Mouse (Mus musculus): Measurements from ENCODE around the gene Klf3. TPM values are rescaled to one million over a fixed set of nuclear protein-coding genes. Genes with fewer than 3 reads are reported as not detected.
"Not testable (repeated sequence)": the region's sequence is repeated elsewhere in the genome, so short reads cannot be mapped to it uniquely, and the experiment has no call there.

The Klf3 gene
- polyA plus RNA-seq, 1 experiment from 2014 or later = 66.9 TPM

DNA sequence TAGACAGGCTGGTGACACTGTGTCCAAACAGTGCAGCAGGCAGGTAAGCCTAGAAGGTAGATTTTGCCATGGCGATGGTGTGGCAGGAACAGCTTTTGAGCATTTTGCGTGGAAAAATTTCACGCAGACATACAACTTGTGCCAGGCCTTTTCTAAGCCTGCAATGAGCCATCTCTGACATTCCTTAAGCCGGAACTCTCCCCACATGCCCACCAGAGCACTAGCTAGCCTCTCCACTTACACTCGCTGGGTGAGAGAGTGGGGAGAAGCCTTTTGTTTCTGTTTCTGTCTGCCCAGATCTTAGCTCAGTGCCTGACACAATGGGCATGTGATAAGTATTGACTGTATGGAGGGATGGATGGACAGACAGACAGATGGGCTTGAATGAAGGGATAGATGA is 64.4 kb downstream of the Klf3 start:
- DNase-seq (ENCODE audit: low spot score) (no peak), ATAC-seq (replicated peaks; ENCODE audit: low FRiP score) (no peak)
- no peak overlapping the region for H3K27ac ChIP-seq (ENCODE audit: low read depth, low read length)
- no peaks in the 10 kb centered on the region for H3K27me3 ChIP-seq (replicated peaks; ENCODE audit: control insufficient read depth, insufficient read depth, low read length)
- H3K36me3 ChIP-seq (ENCODE audit: control insufficient read depth, insufficient read depth, low read length) = no peaks in the 10 kb centered on the region
- H3K4me2 ChIP-seq = no peak overlapping the region
- no peaks in the 10 kb centered on the region for H3K9me3 ChIP-seq (ENCODE audit: control insufficient read depth, low read length)
- WGBS = 84% methylated on average over 5 of the region's 5 CpGs
- peaks cover 11% of the 10 kb centered on the region for H3K4me1 ChIP-seq (replicated peaks; ENCODE audit: control insufficient read depth, insufficient read depth, low read length)
- no peak overlapping the region for H3K4me3 ChIP-seq (ENCODE audit: low read depth, low read length)
- H3K9ac ChIP-seq (ENCODE audit: low read depth, low read length) = no peak overlapping the region

DNA sequence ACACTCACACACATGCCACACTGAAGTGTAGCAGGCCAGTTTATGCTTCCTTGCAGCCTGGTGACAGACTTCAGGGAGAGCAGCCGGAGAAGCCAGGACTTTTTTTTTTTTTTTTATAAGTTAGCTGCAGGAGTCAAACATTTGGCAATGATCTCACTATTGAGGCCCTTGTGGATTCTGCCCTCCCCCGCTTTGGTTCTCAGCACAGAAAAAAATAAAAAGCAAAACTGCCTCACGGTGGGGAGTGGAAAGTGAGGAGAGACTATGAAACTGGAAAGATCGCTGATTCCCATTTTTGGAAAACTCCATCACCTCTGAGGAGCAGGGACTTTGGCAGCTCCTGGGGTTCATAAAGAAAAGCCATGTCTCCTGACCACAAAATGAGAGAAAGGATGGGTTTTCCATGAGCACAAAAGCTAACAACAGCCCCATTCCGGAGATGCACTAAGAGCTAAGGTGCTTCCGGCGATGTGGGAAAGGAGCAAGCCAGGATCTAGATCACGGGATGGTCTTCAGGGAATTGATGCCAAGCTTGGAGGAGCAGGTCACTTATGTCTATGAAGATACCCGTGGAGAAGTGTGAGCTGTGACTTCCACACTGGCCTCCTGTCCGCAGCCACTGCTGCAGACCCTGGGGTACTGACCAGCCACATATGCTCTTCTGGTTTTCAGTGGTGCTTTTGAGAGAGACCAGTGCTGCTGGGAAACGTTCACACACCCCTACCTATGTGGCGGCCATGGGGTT is 73.1 kb downstream of the Klf3 start:
- 78% methylated on average over 12 of the region's 12 CpGs for WGBS
- DNase-seq (ENCODE audit: low spot score) (no peak), ATAC-seq (replicated peaks; ENCODE audit: low FRiP score) (no peak)
- Histone ChIP-seq H3K27ac (ENCODE audit: low read depth, low read length) (no peak overlapping the region), H3K4me2 (no peak overlapping the region), H3K4me3 (ENCODE audit: low read depth, low read length) (no peak overlapping the region), H3K9ac (ENCODE audit: low read depth, low read length) (no peak overlapping the region), H3K4me1 (replicated peaks; ENCODE audit: control insufficient read depth, insufficient read depth, low read length) (peaks cover 8% of the 10 kb centered on the region), H3K9me3 (ENCODE audit: control insufficient read depth, low read length) (no peaks in the 10 kb centered on the region), H3K27me3 (replicated peaks; ENCODE audit: control insufficient read depth, insufficient read depth, low read length) (no peaks in the 10 kb centered on the region), H3K36me3 (ENCODE audit: control insufficient read depth, insufficient read depth, low read length) (no peaks in the 10 kb centered on the region)

DNA sequence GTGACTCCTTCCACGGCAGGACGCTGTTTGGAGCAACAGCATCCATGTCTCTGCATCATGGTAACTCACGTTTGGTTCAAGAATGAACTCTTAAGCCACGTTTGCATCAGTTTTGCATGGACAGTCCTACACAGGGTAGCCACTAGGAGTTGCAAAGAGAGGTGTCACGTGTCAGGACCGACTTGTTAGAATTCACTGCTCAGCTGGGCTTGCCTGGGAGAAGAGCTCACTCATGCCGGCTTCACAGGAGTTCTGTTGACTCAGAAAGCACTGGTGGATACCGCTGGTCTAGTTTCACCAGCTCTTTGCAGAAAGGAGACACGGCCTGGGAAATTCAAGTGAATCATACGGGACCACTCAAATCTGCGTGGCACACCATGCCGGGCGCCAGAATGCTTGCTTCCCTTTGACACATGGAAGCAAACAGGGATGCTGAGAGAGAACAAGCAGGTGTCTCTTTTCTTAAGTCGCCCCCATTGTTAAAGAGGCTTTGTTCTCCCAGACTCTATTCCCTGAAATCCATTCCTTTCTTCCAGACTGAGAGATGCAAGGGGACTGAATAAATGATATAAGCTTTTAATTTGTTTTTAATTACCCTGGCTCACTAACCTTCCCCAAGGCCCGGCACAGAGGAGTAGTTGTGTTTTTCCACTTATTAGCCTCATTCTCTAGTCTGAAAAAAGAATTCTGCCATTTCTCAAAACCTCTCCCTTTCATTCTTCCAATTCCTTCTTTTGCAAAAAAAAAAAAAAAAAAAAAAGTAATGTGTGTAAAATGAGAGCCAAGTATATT is 74.2 kb downstream of the Klf3 start:
- 52% methylated on average over 15 of the region's 15 CpGs for WGBS
- Histone ChIP-seq H3K27ac (ENCODE audit: low read depth, low read length) (peak overlapping the region; percentile 67), H3K27me3 (replicated peaks; ENCODE audit: control insufficient read depth, insufficient read depth, low read length) (no peaks in the 10 kb centered on the region), H3K36me3 (ENCODE audit: control insufficient read depth, insufficient read depth, low read length) (no peaks in the 10 kb centered on the region), H3K4me1 (replicated peaks; ENCODE audit: control insufficient read depth, insufficient read depth, low read length) (peaks cover 8% of the 10 kb centered on the region), H3K9ac (ENCODE audit: low read depth, low read length) (no peak overlapping the region), H3K9me3 (ENCODE audit: control insufficient read depth, low read length) (no peaks in the 10 kb centered on the region), H3K4me3 (ENCODE audit: low read depth, low read length) (no peak overlapping the region), H3K4me2 (no peak overlapping the region)
- DNase-seq (ENCODE audit: low spot score) (no peak), ATAC-seq (replicated peaks; ENCODE audit: low FRiP score) (no peak)

DNA sequence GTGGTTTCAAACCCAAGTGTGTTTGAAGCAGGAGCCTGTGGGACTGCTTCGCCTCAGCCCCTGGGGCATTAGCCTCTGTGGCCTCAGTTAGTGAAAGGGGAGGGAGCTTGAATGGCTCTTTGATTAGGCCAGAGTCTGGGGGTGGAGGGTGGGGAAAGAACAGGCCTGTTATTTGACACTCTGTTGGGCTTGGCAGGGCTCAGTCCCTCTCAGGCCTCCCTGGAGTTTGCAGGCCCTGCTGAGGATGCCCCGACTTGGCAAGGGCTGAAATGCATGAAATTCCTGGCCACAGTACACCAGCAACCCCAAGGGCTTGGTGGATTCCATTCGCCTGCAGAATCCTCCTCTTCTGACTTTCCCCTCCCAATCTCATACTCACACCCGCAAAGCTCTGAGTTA is 74.8 kb downstream of the Klf3 start:
- Histone ChIP-seq H3K4me2 (no peak overlapping the region), H3K36me3 (ENCODE audit: control insufficient read depth, insufficient read depth, low read length) (no peaks in the 10 kb centered on the region), H3K4me3 (ENCODE audit: low read depth, low read length) (no peak overlapping the region), H3K9ac (ENCODE audit: low read depth, low read length) (no peak overlapping the region), H3K9me3 (ENCODE audit: control insufficient read depth, low read length) (no peaks in the 10 kb centered on the region), H3K4me1 (replicated peaks; ENCODE audit: control insufficient read depth, insufficient read depth, low read length) (peaks cover 8% of the 10 kb centered on the region), H3K27me3 (replicated peaks; ENCODE audit: control insufficient read depth, insufficient read depth, low read length) (no peaks in the 10 kb centered on the region), H3K27ac (ENCODE audit: low read depth, low read length) (peak overlapping the region; percentile 52; the same call in 1 of the 2 replicates)
- 42% methylated on average over 4 of the region's 4 CpGs for WGBS
- DNase-seq (ENCODE audit: low spot score) = no peak
- ATAC-seq (replicated peaks; ENCODE audit: low FRiP score) = 0 out of 2 replicates have a peak, but pooled peaks have one; percentile 43

DNA sequence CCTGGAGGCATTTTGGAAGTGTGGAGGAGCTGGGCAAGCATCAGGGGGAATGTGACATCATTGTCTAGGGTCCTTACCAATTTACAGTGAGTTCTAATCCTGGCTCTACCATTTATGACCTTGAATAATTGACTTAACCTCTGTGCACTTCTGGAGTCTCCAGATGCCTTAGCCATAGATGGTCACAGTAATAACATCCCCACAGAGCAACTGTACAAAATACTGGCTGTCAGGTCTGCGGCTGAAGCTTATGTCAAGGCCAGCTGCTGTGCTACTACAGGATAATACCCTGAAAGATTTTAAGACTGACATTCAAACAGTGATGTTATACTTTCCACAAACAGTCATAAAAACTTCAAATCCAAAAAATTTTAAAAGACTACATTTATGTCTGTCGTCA is 75.3 kb downstream of the Klf3 start:
- Histone ChIP-seq H3K9ac (ENCODE audit: low read depth, low read length) (no peak overlapping the region), H3K27me3 (replicated peaks; ENCODE audit: control insufficient read depth, insufficient read depth, low read length) (no peaks in the 10 kb centered on the region), H3K36me3 (ENCODE audit: control insufficient read depth, insufficient read depth, low read length) (no peaks in the 10 kb centered on the region), H3K9me3 (ENCODE audit: control insufficient read depth, low read length) (no peaks in the 10 kb centered on the region), H3K27ac (ENCODE audit: low read depth, low read length) (peak overlapping the region; percentile 50; the same call in 1 of the 2 replicates), H3K4me2 (no peak overlapping the region), H3K4me3 (ENCODE audit: low read depth, low read length) (no peak overlapping the region), H3K4me1 (replicated peaks; ENCODE audit: control insufficient read depth, insufficient read depth, low read length) (peaks cover 8% of the 10 kb centered on the region)
- 82% methylated on average over 2 of the region's 2 CpGs for WGBS
- no peak for DNase-seq (ENCODE audit: low spot score)
- ATAC-seq (replicated peaks; ENCODE audit: low FRiP score) = no peak

DNA sequence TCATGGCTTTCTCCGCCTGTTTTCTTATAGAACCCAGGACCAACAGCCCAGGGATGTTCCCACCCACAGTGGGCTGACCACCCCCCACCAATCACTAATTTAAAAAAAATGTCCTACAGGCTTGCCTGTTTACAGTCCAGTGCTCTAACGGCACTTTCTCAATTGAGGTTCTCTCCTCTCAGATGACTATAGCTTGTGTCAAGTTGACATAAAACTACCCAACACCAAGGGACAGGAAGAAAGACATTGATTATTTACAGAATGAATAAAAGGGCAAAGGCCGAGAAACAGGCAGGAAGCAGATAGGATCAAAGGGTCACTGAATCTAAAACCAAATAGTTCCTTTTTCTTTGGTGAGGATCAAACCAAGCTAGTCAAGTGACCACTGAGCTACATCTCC is 76.1 kb downstream of the Klf3 start:
- Histone ChIP-seq H3K4me2 (no peak overlapping the region), H3K9ac (ENCODE audit: low read depth, low read length) (no peak overlapping the region), H3K4me3 (ENCODE audit: low read depth, low read length) (no peak overlapping the region), H3K27ac (ENCODE audit: low read depth, low read length) (no peak overlapping the region), H3K36me3 (ENCODE audit: control insufficient read depth, insufficient read depth, low read length) (no peaks in the 10 kb centered on the region), H3K9me3 (ENCODE audit: control insufficient read depth, low read length) (no peaks in the 10 kb centered on the region), H3K27me3 (replicated peaks; ENCODE audit: control insufficient read depth, insufficient read depth, low read length) (no peaks in the 10 kb centered on the region), H3K4me1 (replicated peaks; ENCODE audit: control insufficient read depth, insufficient read depth, low read length) (peaks cover 13% of the 10 kb centered on the region)
- DNase-seq (ENCODE audit: low spot score) = no peak
- 47% methylated on average over 3 of the region's 3 CpGs for WGBS
- ATAC-seq (replicated peaks; ENCODE audit: low FRiP score) = peak; percentile 35

DNA sequence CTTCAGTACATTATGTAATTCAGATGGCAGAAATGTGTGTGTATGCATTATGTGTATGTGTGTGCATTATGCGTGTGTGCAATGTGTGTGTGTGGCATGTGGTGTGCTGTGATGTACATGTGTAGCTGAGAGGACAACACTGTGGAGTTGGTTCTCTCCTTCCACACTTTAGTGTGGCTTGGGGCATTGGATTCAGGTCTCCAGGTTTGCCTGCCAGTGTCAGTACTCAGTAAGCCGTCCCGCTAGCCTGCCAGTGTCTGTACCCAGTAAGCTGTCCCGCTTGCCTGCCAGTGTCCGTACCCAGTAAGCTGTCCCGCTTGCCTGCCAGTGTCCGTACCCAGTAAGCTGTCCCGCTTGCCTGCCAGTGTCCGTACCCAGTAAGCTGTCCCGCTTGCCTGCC is 78.4 kb downstream of the Klf3 start:
- not testable (repeated sequence) for H3K27me3 ChIP-seq (replicated peaks; ENCODE audit: control insufficient read depth, insufficient read depth, low read length); H3K4me2 ChIP-seq; H3K27ac ChIP-seq (ENCODE audit: low read depth, low read length); ATAC-seq (replicated peaks; ENCODE audit: low FRiP score); H3K36me3 ChIP-seq (ENCODE audit: control insufficient read depth, insufficient read depth, low read length); H3K9me3 ChIP-seq (ENCODE audit: control insufficient read depth, low read length); DNase-seq (ENCODE audit: low spot score); H3K9ac ChIP-seq (ENCODE audit: low read depth, low read length); H3K4me3 ChIP-seq (ENCODE audit: low read depth, low read length)
- WGBS = 95% methylated on average over 7 of the region's 10 CpGs
- H3K4me1 ChIP-seq (replicated peaks; ENCODE audit: control insufficient read depth, insufficient read depth, low read length) = peaks cover 19% of the 10 kb centered on the region

DNA sequence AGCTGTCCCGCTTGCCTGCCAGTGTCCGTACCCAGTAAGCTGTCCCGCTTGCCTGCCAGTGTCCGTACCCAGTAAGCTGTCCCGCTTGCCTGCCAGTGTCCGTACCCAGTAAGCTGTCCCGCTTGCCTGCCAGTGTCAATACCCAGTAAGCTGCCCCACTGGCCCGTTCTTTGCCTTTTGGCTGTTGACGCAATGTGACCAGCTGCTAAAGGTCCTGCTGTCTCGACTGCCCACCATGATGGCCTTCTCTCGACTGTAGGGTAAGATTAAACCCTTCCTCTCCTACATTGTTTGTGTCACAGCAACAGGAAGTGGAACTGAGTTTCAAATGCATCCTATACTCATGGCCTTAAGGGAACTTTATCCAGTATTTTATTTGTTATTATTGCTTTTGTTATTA is 78.8 kb downstream of the Klf3 start:
- 82% methylated on average over 7 of the region's 11 CpGs for WGBS
- not testable (repeated sequence) for H3K27ac ChIP-seq (ENCODE audit: low read depth, low read length); H3K4me2 ChIP-seq

More for the DNA sequence above, 78.8 kb downstream of the Klf3 start:
- peaks cover 19% of the 10 kb centered on the region for H3K4me1 ChIP-seq (replicated peaks; ENCODE audit: control insufficient read depth, insufficient read depth, low read length)
- not testable (repeated sequence) for H3K27me3 ChIP-seq (replicated peaks; ENCODE audit: control insufficient read depth, insufficient read depth, low read length); DNase-seq (ENCODE audit: low spot score); H3K9ac ChIP-seq (ENCODE audit: low read depth, low read length); ATAC-seq (replicated peaks; ENCODE audit: low FRiP score); H3K4me3 ChIP-seq (ENCODE audit: low read depth, low read length); H3K9me3 ChIP-seq (ENCODE audit: control insufficient read depth, low read length); H3K36me3 ChIP-seq (ENCODE audit: control insufficient read depth, insufficient read depth, low read length)
